Mouse (Mus musculus) kidney, postnatal 25 days (tissue): ENCODE measurements at regions not wholly inside any gene's neighbourhood (a gene's known extent, or its start where the extent isn't known, plus 50 kb on each side); places are given as distances from the start of the nearest gene placed in this dataset.

Experiments used
- DNase-seq, 2 experiments: peaks; one replicate each; pipeline ENCODE4 v3.0.0; 2021; ENCODE audit warnings: mixed read lengths in 2 of 2

DNA sequence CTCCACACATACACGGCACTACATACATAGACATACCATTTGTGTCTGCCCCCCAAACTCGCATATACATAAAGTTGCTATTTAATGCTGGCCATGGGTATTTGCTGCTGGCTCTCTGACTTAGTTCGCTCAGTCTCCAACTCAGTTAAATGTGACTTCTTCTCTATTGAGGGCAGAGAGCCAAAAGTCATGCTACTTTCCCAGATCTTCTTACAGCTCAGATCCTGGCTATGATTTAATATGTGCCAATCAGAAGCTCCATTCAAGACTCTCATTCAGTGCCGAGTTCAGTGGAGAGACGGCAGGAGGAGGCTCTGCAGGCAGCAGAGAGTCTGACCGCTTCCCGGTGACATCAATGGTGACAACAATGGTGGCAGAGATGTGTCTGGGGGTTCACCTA is 88.6 kb upstream of the Cops8 start:
- no peak for DNase-seq

DNA sequence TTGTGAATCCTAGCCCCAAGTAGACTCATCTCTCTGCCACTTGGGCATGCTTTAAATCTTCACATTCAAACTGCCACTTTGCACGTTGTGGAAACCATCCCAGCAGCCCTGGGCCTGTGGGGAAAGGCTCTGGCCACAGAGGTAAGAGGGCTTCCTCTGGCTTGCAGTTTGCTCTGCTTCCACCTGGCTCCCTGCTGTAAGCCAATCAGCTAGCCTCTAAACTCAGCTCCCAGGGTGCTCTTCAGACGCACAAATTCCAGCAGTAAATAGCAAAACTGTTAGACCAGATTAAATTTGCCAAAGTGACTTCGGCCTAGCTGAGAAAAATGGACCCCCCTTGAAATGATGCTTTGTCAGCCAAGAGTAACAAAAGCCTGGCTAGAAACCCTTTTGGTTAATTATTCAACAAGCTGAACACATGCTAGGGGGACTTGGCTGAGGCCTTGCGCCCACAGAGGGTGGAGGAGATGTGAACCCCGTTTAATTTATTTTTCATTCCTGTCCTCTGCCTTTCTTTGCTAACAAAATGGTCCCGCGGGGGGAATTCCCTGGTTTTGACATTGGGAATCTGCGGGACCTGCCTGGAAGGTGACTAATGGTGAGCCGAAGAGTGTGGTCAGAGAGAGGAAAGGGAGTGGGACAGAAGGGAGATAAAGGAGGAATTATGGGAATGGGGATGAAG is 84.1 kb upstream of the Cops8 start:
- DNase-seq, result no peak

DNA sequence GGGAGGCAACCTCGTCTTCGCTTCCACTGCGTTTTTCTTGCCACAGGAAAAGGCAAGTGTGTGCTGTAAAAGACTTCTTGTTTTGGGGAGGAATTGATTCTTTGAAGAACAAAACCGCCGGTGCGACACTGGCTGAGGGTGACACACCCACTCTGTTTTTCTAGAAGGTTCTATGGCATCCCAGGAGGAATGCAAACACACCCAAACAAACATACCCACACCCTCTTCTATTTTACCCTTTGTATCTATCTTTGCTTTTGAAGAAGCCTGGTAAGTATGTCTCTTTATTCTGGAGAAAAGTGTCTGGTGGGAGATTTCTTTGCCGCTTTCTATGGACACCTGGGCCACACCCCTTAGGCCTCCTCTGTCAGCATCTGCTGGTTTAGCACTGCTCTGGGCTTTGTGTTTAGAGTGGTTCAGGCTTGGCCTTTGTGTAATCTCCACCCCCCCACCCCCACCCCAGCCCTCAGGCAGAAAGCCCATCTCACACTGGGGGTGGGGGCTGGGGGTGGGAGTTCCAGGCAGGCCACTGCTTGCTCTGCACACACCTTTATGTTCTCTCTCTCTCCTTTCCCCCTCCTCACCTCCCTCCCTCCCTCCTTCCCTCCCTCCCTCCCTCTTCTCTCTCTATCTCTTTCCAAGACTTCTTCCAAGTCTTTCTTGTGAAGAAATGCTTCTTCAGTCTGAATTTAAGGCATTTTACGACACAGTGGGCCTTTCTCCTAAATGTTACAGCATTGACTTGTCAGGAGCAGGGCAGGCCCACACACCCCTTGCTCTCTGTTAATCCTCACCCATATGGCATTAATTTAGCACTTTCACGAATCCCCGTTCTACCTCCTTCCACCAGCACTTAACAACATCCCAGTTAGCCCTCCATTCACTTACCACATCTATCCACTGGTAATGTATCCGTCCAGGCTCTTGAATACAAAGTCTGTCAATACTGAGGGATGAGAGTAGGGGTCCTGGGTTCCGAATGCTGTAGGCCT is 83.2 kb upstream of the Cops8 start:
- no peak for DNase-seq

DNA sequence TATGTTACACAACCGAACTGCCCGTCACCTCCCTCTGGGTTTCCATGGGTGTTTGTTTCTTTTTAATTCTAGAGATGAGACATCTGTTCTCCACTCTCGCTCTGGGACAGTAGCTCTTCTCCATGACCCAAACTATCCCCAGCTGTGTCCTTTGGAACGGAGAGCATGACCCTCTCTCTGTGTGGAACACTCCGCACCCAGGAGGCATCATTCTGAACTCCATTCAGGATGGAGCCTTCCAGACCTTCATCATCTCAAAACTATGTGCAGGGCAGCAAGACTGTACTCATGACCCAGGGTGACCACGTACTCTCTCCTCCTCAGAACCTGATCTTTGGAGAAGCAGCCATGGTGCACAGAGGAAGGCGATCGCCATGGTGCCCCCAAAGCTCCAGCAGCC is 80.5 kb upstream of the Cops8 start:
- no peak for DNase-seq

DNA sequence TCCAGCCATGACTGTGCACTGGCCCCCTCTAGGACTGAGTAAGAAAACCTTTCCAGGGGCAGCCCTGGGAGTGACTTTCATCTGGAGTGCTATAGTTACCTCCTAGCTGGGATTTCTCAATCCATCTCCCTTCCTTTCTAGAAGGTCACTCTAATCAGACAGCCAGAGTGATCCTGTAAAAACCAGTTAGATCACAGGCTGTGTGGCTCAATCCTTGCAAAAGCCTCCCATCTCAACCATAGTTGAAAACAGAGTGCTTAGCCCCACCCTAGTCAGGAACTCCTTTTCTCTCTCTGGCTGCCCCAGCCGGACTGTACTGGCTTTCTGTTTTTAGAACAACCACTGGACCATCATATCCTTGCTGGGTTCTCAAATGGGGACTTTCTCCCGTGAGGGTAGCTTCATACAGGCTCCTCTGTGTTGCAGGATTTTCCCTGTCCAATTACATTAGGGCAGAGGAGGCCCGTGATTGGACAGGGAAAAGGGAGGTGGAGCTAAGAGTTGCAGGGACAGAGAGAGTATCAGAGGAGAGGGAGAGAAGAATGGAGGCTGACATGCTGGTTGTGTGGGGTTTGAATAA is 78.0 kb upstream of the Cops8 start:
- no peak for DNase-seq

DNA sequence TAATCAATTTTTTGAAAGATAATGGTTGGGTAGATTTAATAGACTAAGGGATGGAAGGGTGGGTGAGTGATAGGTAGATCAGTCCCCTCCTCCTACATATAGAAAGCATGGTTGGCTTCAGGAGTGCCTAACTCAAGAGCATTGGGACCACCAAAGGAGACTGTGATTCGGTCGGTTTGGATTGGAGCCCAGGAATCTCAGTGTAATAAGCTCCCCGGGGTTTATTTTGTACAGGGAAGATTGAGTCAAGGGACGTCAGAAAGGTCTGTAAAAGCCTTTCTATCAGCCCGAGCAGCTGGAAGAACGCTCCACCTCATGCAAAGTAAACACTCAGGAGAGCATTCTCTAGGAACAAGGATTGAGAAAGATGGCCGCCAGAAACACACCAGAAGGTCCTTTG is 76.5 kb upstream of the Cops8 start:
- no peak for DNase-seq

DNA sequence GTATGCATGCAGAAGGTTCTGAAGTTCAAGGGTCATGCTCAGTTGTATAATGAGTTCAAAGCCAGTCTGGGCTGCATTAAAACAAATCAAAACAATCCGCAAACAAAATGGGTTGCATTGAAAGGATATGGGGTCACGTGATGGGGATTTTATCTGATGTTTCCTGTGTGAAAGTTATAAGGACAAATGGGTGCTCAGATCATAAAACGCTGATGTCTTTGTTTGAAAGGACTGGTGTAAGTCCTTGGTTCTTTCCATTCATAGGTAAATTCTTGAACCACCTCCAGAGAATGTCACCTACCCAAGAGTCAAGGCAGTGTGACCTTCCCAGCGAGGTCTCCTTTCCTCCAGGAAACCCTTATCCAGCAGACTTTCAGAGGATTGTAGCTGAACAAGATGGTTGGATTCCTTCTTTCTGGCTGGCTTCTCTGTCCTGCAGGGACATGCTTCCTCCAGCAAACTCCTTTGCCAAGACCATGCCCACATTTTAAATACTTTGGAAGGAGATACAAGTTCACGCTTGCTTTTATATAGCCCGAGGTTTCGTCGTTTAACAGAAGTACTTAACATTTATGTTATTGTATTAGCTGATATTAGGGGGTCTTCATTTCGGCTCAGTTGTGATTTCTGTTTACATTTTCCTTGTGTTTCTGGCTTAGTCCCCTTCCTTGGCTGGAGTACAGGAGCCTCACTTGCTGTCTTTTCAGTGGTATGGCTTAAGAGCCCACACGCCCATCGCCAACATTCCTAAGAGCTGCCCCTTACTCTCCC is 74.6 kb upstream of the Cops8 start:
- no peak for DNase-seq

DNA sequence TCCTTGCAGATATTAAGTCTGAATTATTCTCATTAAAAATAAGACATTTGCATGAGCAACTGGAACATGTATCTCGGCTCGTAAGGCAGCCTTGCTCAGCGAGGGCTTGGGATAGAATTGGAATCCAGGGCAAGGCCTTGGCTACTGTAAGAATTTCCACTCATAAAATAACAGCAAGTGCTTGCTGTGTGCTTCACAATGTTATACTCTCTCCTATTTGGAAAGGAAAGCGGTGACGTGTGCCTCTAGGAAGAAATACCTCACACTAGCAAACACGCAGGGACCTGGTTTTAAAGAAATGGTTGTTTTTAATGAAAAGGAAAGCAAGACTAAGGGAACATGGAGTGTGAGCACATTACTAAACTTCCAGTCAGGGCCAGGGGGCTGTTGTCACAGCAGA is 69.3 kb upstream of the Cops8 start:
- DNase-seq, result no peak

DNA sequence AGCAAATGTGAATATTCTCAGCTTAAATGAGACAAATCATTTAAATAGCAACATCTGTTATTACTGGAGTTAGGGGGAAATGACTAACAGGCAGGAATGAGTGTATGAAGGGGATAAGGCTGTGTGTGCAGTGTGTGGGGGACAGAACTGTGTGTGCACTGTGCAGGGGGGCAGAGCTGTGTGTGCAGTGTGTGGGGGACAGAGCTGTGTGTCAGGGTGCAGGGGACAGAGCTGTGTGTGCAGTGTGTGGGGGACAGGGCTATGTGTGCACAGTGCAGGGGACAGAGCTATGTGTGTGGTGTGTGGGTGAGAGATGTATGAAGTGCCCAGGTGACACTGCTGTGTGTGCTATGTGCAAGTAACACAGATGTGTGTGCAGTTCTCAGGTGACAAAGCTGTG is 66.7 kb upstream of the Cops8 start:
- DNase-seq, result no peak

DNA sequence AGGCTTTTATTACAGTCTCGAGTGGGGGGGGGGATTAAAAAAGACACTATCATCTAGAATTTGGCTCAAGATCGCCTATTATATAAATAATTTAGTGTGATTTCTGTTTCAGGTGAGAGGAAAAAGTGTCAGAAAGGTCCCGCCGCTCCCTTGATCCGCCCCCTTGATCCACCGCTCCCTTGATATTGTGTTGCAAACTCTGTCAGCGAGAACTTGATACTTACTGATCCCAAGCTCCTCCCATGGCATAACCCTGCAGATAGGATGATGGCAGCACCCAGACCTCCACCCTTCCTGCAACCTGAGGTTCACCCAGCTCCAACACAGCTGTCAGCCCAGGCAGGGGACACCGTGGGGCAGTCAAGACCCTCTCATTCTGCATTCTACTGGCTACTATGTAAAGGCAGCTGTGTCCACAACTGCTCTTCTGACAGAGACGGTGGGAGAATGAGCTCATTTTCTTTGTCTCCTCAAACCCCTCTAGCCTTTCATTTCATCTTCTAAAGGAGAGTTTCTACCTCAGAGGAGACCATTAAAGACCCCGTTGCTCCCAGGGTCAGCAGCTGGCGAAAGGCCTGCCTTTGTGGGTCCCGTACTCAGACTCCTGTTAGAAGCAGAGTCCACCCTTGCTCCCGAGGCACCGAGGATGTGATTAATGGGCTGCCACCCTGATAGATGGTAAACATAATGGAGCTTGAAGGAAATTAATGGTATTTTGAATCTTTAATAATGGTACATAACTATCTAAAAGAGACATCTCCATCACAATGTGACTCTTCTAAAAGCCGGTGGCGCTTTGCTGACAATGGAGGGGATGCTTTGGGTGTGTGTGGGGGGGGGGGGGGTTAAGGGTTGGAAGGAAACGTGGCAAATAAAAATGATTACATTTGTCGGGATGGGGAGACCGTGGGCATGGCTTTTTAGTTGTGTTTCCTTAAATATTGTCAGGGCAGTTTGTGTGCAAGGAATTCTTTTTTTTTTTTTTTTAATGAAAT is 58.7 kb upstream of the Cops8 start:
- DNase-seq, result no peak

DNA sequence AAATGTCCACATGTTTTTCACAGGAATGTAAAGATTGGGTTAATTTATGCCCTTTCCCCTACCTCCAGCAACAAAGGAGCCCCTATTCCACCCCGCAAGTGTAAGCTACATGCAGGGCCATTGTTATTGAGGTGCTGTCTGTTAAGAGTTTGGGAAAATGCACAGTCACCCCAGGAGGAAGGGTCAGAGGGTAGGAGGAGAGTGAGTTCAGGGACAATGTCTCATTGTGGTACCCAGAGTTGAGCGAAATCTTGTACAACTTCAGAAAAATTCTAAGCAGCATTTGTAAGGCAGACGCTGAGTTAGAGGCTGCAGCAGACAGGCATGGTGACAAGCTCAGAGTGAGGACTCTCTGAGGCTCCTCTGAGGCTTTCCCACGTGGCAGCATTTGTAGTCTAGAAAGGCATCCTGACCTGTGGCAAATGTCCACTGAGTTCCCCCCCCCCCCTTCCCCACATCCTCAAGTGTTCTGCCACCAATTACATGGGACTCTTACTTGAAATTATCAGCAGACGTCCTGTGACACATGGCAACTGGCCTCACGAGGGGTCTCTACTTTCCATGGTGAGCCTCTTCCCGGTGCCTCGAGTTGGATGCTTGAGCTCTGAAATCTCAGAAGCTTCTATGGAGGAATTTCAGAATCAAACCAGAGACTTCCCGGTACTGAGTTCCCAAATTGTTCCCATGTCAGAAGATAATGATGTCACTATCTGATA is 57.8 kb upstream of the Cops8 start:
- no peak for DNase-seq

DNA sequence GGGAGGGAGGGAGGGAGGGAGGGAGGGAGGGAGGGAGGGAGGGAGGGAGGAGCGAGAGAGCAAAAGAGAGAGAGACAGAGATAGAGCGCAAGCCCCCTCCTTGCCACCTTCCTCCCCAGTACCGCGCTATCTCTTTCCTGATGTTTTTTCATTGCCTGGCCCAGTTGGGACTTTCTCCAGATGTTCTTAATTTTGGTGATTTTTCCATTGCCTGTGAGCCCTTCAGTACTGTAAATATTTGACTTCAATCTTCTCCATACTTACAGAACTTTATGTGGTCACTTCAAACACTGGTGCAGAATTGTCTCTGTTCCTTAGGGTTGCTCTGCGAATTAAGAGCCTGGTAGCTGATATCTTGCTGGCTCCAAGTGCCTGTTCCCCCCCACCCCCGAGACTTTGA is 50.1 kb upstream of the Cops8 start:
- no peak for DNase-seq
